Mouse (Mus musculus): ENCODE measurements around the gene Srm. TPM values are rescaled to one million over a fixed set of nuclear protein-coding genes. Genes with fewer than 3 reads are reported as not detected.

The Srm gene
- total and polyA plus RNA-seq, 3 experiments: 136 to 640 (median 151) TPM

DNA sequence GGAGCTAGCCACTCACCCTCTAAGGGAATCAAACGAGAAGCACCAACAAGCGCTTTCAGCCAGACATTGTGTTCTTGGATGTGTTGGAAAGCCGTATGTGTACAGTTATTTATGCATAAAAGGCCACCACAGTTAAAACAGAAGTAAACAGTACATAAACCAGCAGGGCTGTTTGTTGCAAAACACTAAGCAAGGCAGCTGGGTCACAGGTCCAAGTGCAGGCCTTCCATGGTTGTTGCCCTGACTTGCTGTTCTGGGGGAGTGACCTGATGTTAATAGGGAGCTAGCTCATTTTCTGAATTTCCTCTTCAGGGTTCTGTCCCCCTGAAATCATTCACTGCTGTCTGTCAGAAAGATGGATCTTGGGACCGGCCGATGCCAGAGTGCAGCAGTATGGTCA is 18.5 kb downstream of the Srm start:
- no peak overlapping the region for H3K4me2 ChIP-seq (ENCODE audit: insufficient read depth, low read depth, poor library complexity, severe bottlenecking)
- H3K9ac ChIP-seq (ENCODE audit: insufficient read depth, low read depth): no peak overlapping the region
- no peak for TF ChIP-seq MYC (IDR thresholded peaks at IDR 0.05; ENCODE audit: low read depth, low read length)
- no peak for TF ChIP-seq ELF1 (IDR thresholded peaks at IDR 0.05; ENCODE audit: low read depth, low read length)
- TF ChIP-seq POLR2A (IDR thresholded peaks at IDR 0.05; ENCODE audit: low read depth, low read length): peak; percentile 11; the same call in 1 of the 2 replicates
- no peak for TF ChIP-seq ZMIZ1 (IDR thresholded peaks at IDR 0.05; ENCODE audit: low read depth, low read length)
- H3K9me3 ChIP-seq (replicated peaks; ENCODE audit: low read length): no peaks in the 10 kb centered on the region
- H3K36me3 ChIP-seq (replicated peaks in 1 of 2; ENCODE audit: control insufficient read depth in 1 of 2, insufficient read depth in 1 of 2, low read length in 1 of 2): peaks cover 18 to 48% of the 10 kb centered on the region in 2 experiments
- peaks cover 0 to 5% of the 10 kb centered on the region in 2 experiments; a peak in 1 of 4 replicates for H3K4me1 ChIP-seq (ENCODE audit: control insufficient read depth in 1 of 2, insufficient read depth in 2 of 2)
- H3K27ac ChIP-seq (ENCODE audit: insufficient read depth, low read depth): no peak overlapping the region
- in situ Hi-C loops (cut with MboI; ENCODE audit: low pct_ligation_motif_present, low pct_unique_long_range_greater_than_20kb, low sequenced_read_pairs): loop anchor here (25.0 kb wide), 1 partner anchor 448 kb away; the partner anchor contains the start of genes Fbxo2, Fbxo44 and Fbxo6
- no peak for DNase-seq (ENCODE audit: extremely low read depth)
- no peak overlapping the region for H3K4me3 ChIP-seq (replicated peaks in 1 of 3; ENCODE audit: low read depth in 2 of 3, low read length in 2 of 3, poor library complexity in 1 of 3)
- H3K27me3 ChIP-seq (replicated peaks): no peaks in the 10 kb centered on the region
- dilution Hi-C loops (cut with MboI; ENCODE audit: extremely low pct_ligation_motif_present, extremely low pct_unique_long_range_greater_than_20kb, low sequenced_read_pairs): no loop called here
- no peaks in the 10 kb centered on the region for H3K79me2 ChIP-seq (replicated peaks; ENCODE audit: control insufficient read depth, extremely low read depth, insufficient read depth, poor library complexity, severe bottlenecking)

- peaks cover 26 to 58% of the 10 kb centered on the region in 2 experiments for H3K36me3 ChIP-seq (replicated peaks in 1 of 2; ENCODE audit: control insufficient read depth in 1 of 2, insufficient read depth in 1 of 2, low read length in 1 of 2)
- in situ Hi-C loops (cut with MboI; ENCODE audit: low pct_ligation_motif_present, low pct_unique_long_range_greater_than_20kb, low sequenced_read_pairs) (loop anchor here (25.0 kb wide), 1 partner anchor 448 kb away; the partner anchor contains the start of genes Fbxo2, Fbxo44 and Fbxo6), dilution Hi-C loops (cut with MboI; ENCODE audit: extremely low pct_ligation_motif_present, extremely low pct_unique_long_range_greater_than_20kb, low sequenced_read_pairs) (no loop called here)
Observed at GRCm38 (mm10) chr4:148610631-148611364, 19.5 kb downstream of the Srm start.

More at GRCm38 (mm10) chr4:148610631-148611364, 19.5 kb downstream of the Srm start:
- no peak overlapping the region for H3K4me3 ChIP-seq (replicated peaks in 1 of 3; ENCODE audit: low read depth in 2 of 3, low read length in 2 of 3, poor library complexity in 1 of 3)
- no peaks in the 10 kb centered on the region for H3K79me2 ChIP-seq (replicated peaks; ENCODE audit: control insufficient read depth, extremely low read depth, insufficient read depth, poor library complexity, severe bottlenecking)
- no peak for DNase-seq (ENCODE audit: extremely low read depth)
- no peak overlapping the region for H3K9ac ChIP-seq (ENCODE audit: insufficient read depth, low read depth)
- H3K9me3 ChIP-seq (replicated peaks; ENCODE audit: low read length): no peaks in the 10 kb centered on the region
- H3K27ac ChIP-seq (ENCODE audit: insufficient read depth, low read depth): no peak overlapping the region
- peaks cover 0 to 3% of the 10 kb centered on the region in 2 experiments; a peak in 1 of 4 replicates for H3K4me1 ChIP-seq (ENCODE audit: control insufficient read depth in 1 of 2, insufficient read depth in 2 of 2)
- H3K27me3 ChIP-seq (replicated peaks): no peaks in the 10 kb centered on the region
- no peak overlapping the region for H3K4me2 ChIP-seq (ENCODE audit: insufficient read depth, low read depth, poor library complexity, severe bottlenecking)
- no peak for TF ChIP-seq ZC3H11A (IDR thresholded peaks at IDR 0.05; ENCODE audit: low read depth, low read length)
- no peak for TF ChIP-seq ZNF384 (IDR thresholded peaks at IDR 0.05; ENCODE audit: low read depth, low read length)
- no peak for TF ChIP-seq EP300 (IDR thresholded peaks at IDR 0.05; ENCODE audit: low read length)
- 0 out of 2 replicates have a peak, but pooled peaks have one; percentile 8 for TF ChIP-seq ZMIZ1 (IDR thresholded peaks at IDR 0.05; ENCODE audit: low read depth, low read length)
- no peak for TF ChIP-seq MXI1 (IDR thresholded peaks at IDR 0.05; ENCODE audit: low read depth, low read length)
- TF ChIP-seq ETS1 (conservative IDR thresholded peaks at IDR 0.05; ENCODE audit: low read depth, low read length): no peak
- no peak for TF ChIP-seq MAX (IDR thresholded peaks at IDR 0.05; ENCODE audit: low read length)
- no peak for TF ChIP-seq MAFK (IDR thresholded peaks at IDR 0.05; ENCODE audit: insufficient replicate concordance, low read length)
- peak; percentile 5; the same call in 1 of the 2 replicates for TF ChIP-seq POLR2A (IDR thresholded peaks at IDR 0.05; ENCODE audit: low read depth, low read length)
- TF ChIP-seq RAD21 (IDR thresholded peaks at IDR 0.05; ENCODE audit: low read depth, low read length): no peak
- TF ChIP-seq UBTF (IDR thresholded peaks at IDR 0.05; ENCODE audit: low read depth, low read length): no peak
- TF ChIP-seq ELF1 (IDR thresholded peaks at IDR 0.05; ENCODE audit: low read depth, low read length): no peak
- no peak for TF ChIP-seq TBP (conservative IDR thresholded peaks at IDR 0.05; ENCODE audit: low read depth, low read length)
- no peak for TF ChIP-seq JUN (IDR thresholded peaks at IDR 0.05; ENCODE audit: insufficient read depth, low read depth, low read length)
- TF ChIP-seq USF2 (conservative IDR thresholded peaks at IDR 0.05; ENCODE audit: low read depth, low read length): no peak
- TF ChIP-seq GABPA (IDR thresholded peaks at IDR 0.05; ENCODE audit: insufficient replicate concordance, low read depth, low read length): no peak
- TF ChIP-seq MEF2A (IDR thresholded peaks at IDR 0.05; ENCODE audit: borderline replicate concordance, low read depth, low read length): no peak
- peak; percentile 90; the same call in 1 of the 2 replicates for TF ChIP-seq POLR2AphosphoS2 (IDR thresholded peaks at IDR 0.05; ENCODE audit: low read depth, low read length)
- no peak for TF ChIP-seq BHLHE40 (IDR thresholded peaks at IDR 0.05; ENCODE audit: low read depth, low read length)
- 0 out of 2 replicates have a peak, but pooled peaks have one; percentile 21 for TF ChIP-seq CHD2 (IDR thresholded peaks at IDR 0.05; ENCODE audit: low read length)

All from CH12.LX (cell line).